Comparison of ENCODE assay signal across 7 mouse cellular contexts in the genomic region with DNA sequence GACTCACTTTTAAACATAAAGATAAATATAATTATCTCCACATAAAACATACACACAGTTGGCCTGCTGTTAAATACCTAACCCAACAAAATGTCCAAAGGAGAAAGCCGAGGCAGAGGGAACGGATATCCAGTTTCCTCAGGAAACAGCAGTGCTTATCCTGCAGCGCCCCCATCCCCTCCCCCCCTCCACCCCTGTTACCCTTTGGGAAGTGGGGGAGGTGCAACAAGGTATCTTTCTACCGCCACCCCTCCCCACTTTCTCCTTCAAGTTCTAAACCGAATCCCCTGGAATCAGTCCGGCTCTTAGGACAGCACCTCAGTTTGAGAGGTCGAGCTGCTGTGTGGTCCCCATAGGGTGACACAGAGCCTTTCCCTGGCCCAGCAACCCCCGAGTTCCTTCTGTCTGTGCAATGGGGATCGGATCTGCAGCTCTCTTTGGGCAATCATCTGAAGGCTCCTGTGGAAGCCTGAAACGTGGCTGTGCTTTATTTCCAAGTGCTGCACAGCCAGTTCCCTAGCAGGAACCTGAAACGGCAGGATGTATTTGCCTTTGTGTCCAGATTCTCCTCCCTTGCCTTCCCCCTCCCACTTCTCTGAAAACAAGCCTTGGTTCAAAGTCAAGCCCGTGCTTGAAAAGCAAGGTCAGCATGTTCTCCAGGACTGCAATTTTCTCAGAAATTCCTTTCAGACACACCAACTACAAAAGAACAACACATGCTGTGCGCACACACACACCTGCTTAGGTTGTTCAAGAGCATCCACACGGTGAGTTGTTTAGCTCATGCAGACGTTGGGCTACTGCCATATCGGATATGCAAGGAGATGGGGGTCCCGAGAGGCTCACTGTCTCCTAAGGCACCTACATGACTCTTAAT. TPM values are rescaled to one million over a fixed set of nuclear protein-coding genes. Genes with fewer than 3 reads are reported as not detected.
DNase-seq lines count a peak whose midpoint lies in the region; ATAC-seq and TF ChIP-seq lines count a peak whose summit lies in the region.

No protein-coding gene starts in this region.

- no peaks in the 10 kb centered on the region for H3K36me3 ChIP-seq in testis, adult 2 months (ENCODE audit: control insufficient read depth, insufficient read depth, low read length)
- H3K36me3 ChIP-seq in heart, embryonic 11.5 days (ENCODE audit: control insufficient read depth, insufficient read depth, low read length): peaks cover 11% of the 10 kb centered on the region
- no peaks in the 10 kb centered on the region for H3K36me3 ChIP-seq in limb, embryonic 11.5 days (ENCODE audit: control insufficient read depth, insufficient read depth, low read length)

- H3K27me3 ChIP-seq in testis, adult 2 months (ENCODE audit: control insufficient read depth, insufficient read depth, low read length): no peaks in the 10 kb centered on the region
- no peaks in the 10 kb centered on the region for H3K27me3 ChIP-seq in heart, embryonic 11.5 days (ENCODE audit: control insufficient read depth, insufficient read depth, low read length)
- H3K27me3 ChIP-seq in limb, embryonic 11.5 days (ENCODE audit: control insufficient read depth, insufficient read depth, low read length): no peaks in the 10 kb centered on the region

- ATAC-seq in heart, embryonic 11.5 days (replicated peaks; ENCODE audit: insufficient number of reproducible peaks, low FRiP score, low TSS enrichment): 0 out of 2 replicates have a peak, but pooled peaks have one; percentile 27
- ATAC-seq in limb, embryonic 11.5 days (ENCODE audit: insufficient number of reproducible peaks, low FRiP score, low TSS enrichment, low read depth): no peak

- H3K9me3 ChIP-seq in heart, embryonic 11.5 days (replicated peaks; ENCODE audit: control insufficient read depth, low read length): no peaks in the 10 kb centered on the region
- no peaks in the 10 kb centered on the region for H3K9me3 ChIP-seq in limb, embryonic 11.5 days (ENCODE audit: control insufficient read depth, low read length)

- WGBS in heart, embryonic 11.5 days (ENCODE audit: insufficient replicate concordance): 23% methylated on average over 17 of the region's 17 CpGs
- 36% methylated on average over 17 of the region's 17 CpGs for WGBS in limb, embryonic 11.5 days

- peak overlapping the region; percentile 75 for H3K27ac ChIP-seq in testis, adult 2 months (ENCODE audit: control insufficient read depth, insufficient read depth, low read depth, low read length)
- peak overlapping the region; percentile 81 for H3K27ac ChIP-seq in heart, embryonic 11.5 days (ENCODE audit: low read depth, low read length)
- H3K27ac ChIP-seq in limb, embryonic 11.5 days (replicated peaks; ENCODE audit: low read depth, low read length): peak overlapping the region; percentile 68

- no peak for TF ChIP-seq CTCF in testis, adult 2 months (IDR thresholded peaks at IDR 0.05; ENCODE audit: control insufficient read depth, insufficient read depth, insufficient replicate concordance, low read depth, low read length)

- H3K4me1 ChIP-seq in testis, adult 2 months (ENCODE audit: control insufficient read depth, insufficient read depth, low read length): peaks cover 11% of the 10 kb centered on the region
- peaks cover 32% of the 10 kb centered on the region for H3K4me1 ChIP-seq in heart, embryonic 11.5 days (ENCODE audit: control insufficient read depth, insufficient read depth, low read length)
- peaks cover 33% of the 10 kb centered on the region for H3K4me1 ChIP-seq in limb, embryonic 11.5 days (ENCODE audit: control insufficient read depth, insufficient read depth, low read length)

- TF ChIP-seq POLR2A in testis, adult 2 months (IDR thresholded peaks at IDR 0.05; ENCODE audit: control insufficient read depth, low read depth, low read length): no peak

- no peak overlapping the region for H3K4me2 ChIP-seq in heart, embryonic 11.5 days
- no peak overlapping the region; the same call in 1 of the 2 replicates for H3K4me2 ChIP-seq in limb, embryonic 11.5 days (ENCODE audit: low read depth, severe bottlenecking)

- no peak overlapping the region for H3K9ac ChIP-seq in heart, embryonic 11.5 days (ENCODE audit: low read depth, low read length)
- peak overlapping the region; percentile 41; the same call in 1 of the 2 replicates for H3K9ac ChIP-seq in limb, embryonic 11.5 days (ENCODE audit: low read length)

- no peak for DNase-seq in testis, postnatal 10 days (ENCODE audit: low spot score)
- peak; percentile 55 for DNase-seq in limb, embryonic 11.5 days (ENCODE audit: low spot score)
- no peak for DNase-seq in Muller cell, postnatal 12 days (ENCODE audit: inconsistent ontology term)
- no peak for DNase-seq in adrenal gland, adult 2 months
- no peak for DNase-seq in left cerebral cortex, adult 11 months (ENCODE audit: low spot score)

- no peak overlapping the region for H3K4me3 ChIP-seq in testis, adult 2 months (ENCODE audit: control insufficient read depth, low read depth, low read length)
- H3K4me3 ChIP-seq in heart, embryonic 11.5 days (ENCODE audit: low read depth, low read length): no peak overlapping the region
- H3K4me3 ChIP-seq in limb, embryonic 11.5 days (ENCODE audit: low read depth, low read length): no peak overlapping the region

RNA-seq across cellular contexts. Expression of a gene that starts 17.6 kb away (rescaled TPM):
- 27.0 and 32.1 TPM in 2 replicates for polyA plus RNA-seq in testis, adult 2 months (2012; rRNA removed)
- 185 and 189 TPM in 2 replicates for polyA plus RNA-seq in heart, embryonic 11.5 days (2014; fragmentation: Nextera tagmentation; extraction: Ambion mirVana)
- polyA plus RNA-seq in limb, embryonic 11.5 days (2014; fragmentation: Nextera tagmentation; extraction: Ambion mirVana): 153 and 159 TPM in 2 replicates
- 10 to 100 TPM; 47.3 to 64.1 TPM for total RNA-seq in adrenal gland, adult 2 months (2021)
- polyA plus RNA-seq in adrenal gland, adult 2 months (2012; rRNA removed): 9.0 and 14.0 TPM in 2 replicates

RNA-seq across cellular contexts. Expression of a gene that starts 50.3 kb away (rescaled TPM):
- polyA plus RNA-seq in testis, adult 2 months (2012; rRNA removed): 78.8 and 83.5 TPM in 2 replicates
- polyA plus RNA-seq in heart, embryonic 11.5 days (2014; fragmentation: Nextera tagmentation; extraction: Ambion mirVana): 0.10 and 1.1 TPM in 2 replicates
- 0.08 and 0.09 TPM in 2 replicates for polyA plus RNA-seq in limb, embryonic 11.5 days (2014; fragmentation: Nextera tagmentation; extraction: Ambion mirVana)
- 10 to 100 TPM; 47.1 to 57.1 TPM for total RNA-seq in adrenal gland, adult 2 months (2021)
- polyA plus RNA-seq in adrenal gland, adult 2 months (2012; rRNA removed): 36.1 and 37.0 TPM in 2 replicates

RNA-seq across cellular contexts. Expression of a gene that starts 50.5 kb away (rescaled TPM):
- polyA plus RNA-seq in testis, adult 2 months (2012; rRNA removed): 8.3 and 17.1 TPM in 2 replicates
- 20.4 and 23.5 TPM in 2 replicates for polyA plus RNA-seq in heart, embryonic 11.5 days (2014; fragmentation: Nextera tagmentation; extraction: Ambion mirVana)
- polyA plus RNA-seq in limb, embryonic 11.5 days (2014; fragmentation: Nextera tagmentation; extraction: Ambion mirVana): 45.8 and 46.9 TPM in 2 replicates
- 10 to 100 TPM; 28.2 to 28.9 TPM for total RNA-seq in adrenal gland, adult 2 months (2021)
- polyA plus RNA-seq in adrenal gland, adult 2 months (2012; rRNA removed): 6.6 and 7.5 TPM in 2 replicates

Comparison
In these comparisons a context has a peak if more than half of its experiments do, and no peak if none do; other contexts are left out.
1. RNA of a gene that starts 50.3 kb away (polyA plus RNA-seq): 78.8 to 83.5 TPM in testis, adult 2 months and 36.1 to 37.0 TPM in adrenal gland, adult 2 months; 0.10 to 1.1 TPM in heart, embryonic 11.5 days and 0.08 to 0.09 TPM in limb, embryonic 11.5 days; every median in the first group is over 10 times any median in the second.
2. Peak in every context shown above with its lines, with median percentiles within 50 percentile points of each other: H3K27ac ChIP-seq.